13 mouse cellular contexts compared by ENCODE assay signal in genomic region chr1:89463138-89463537, GRCm38 (mm10). TPM values are rescaled to one million over a fixed set of nuclear protein-coding genes. Genes with fewer than 3 reads are reported as not detected.
A peak's percentile ranks its signal among the peaks of the same experiment; 100 is the strongest.
DNase-seq lines count a peak whose midpoint lies in the region; ATAC-seq lines count a peak whose summit lies in the region.
"Had no signal": no experiment of that assay in that cellular context is flagged by ENCODE, and none has a peak within 500 bp of the region (broad histone marks: within the 10 kb centered on the region; RNA-seq: fewer than 3 reads in every experiment).

No protein-coding gene starts in this region.

- no peak overlapping the region for H3K9ac ChIP-seq in intestine, embryonic 14.5 days (ENCODE audit: low read length)
- H3K9ac ChIP-seq in intestine, embryonic 16.5 days (ENCODE audit: low read depth, low read length): no peak overlapping the region
- peak overlapping the region; percentile 39 for H3K9ac ChIP-seq in heart, embryonic 14.5 days (ENCODE audit: low read length)
- H3K9ac ChIP-seq in neural tube, embryonic 15.5 days (replicated peaks): no peak overlapping the region
- H3K9ac ChIP-seq: neural tube, embryonic 12.5 days had no signal

- no peaks in the 10 kb centered on the region for H3K36me3 ChIP-seq in intestine, embryonic 14.5 days (ENCODE audit: control insufficient read depth, insufficient read depth, low read length)
- peaks cover 4% of the 10 kb centered on the region; the same call in 1 of the 2 replicates for H3K36me3 ChIP-seq in intestine, embryonic 16.5 days (ENCODE audit: control insufficient read depth, insufficient read depth, low read length)
- no peaks in the 10 kb centered on the region for H3K36me3 ChIP-seq in heart, embryonic 14.5 days (ENCODE audit: control insufficient read depth, insufficient read depth, low read length)
- 0 out of 2 replicates have a peak, but pooled peaks cover 2% of the 10 kb centered on the region for H3K36me3 ChIP-seq in neural tube, embryonic 15.5 days

- peak overlapping the region; percentile 22; the same call in 1 of the 2 replicates for H3K4me2 ChIP-seq in intestine, embryonic 14.5 days (ENCODE audit: low read length)
- no peak overlapping the region for H3K4me2 ChIP-seq in intestine, embryonic 16.5 days (ENCODE audit: low read depth, low read length)
- peak overlapping the region; percentile 45 for H3K4me2 ChIP-seq in heart, embryonic 14.5 days (ENCODE audit: low read length)
- no peak overlapping the region for H3K4me2 ChIP-seq in neural tube, embryonic 15.5 days
- H3K4me2 ChIP-seq: liver, embryonic 11.5 days; neural tube, embryonic 12.5 days had no signal

- no peaks in the 10 kb centered on the region for H3K27me3 ChIP-seq in intestine, embryonic 14.5 days (replicated peaks; ENCODE audit: control insufficient read depth, insufficient read depth, low read length)
- H3K27me3 ChIP-seq in intestine, embryonic 16.5 days (replicated peaks; ENCODE audit: control insufficient read depth, insufficient read depth, low read length): no peaks in the 10 kb centered on the region
- no peaks in the 10 kb centered on the region for H3K27me3 ChIP-seq in heart, embryonic 14.5 days (ENCODE audit: control insufficient read depth, insufficient read depth, low read length)
- no peaks in the 10 kb centered on the region for H3K27me3 ChIP-seq in neural tube, embryonic 15.5 days (replicated peaks)
- H3K27me3 ChIP-seq: neural tube, embryonic 12.5 days had no signal

- no peak overlapping the region for H3K27ac ChIP-seq in intestine, embryonic 14.5 days (ENCODE audit: low read depth)
- H3K27ac ChIP-seq in intestine, embryonic 16.5 days (ENCODE audit: low read length): no peak overlapping the region
- H3K27ac ChIP-seq in heart, embryonic 14.5 days (replicated peaks in 1 of 2; ENCODE audit: control insufficient read depth in 1 of 2, insufficient read depth in 1 of 2, low read depth in 2 of 2, low read length in 2 of 2): peak overlapping the region; percentile 32 to 58; a peak in 3 of 4 replicates
- no peak overlapping the region for H3K27ac ChIP-seq in neural tube, embryonic 15.5 days (replicated peaks)
- H3K27ac ChIP-seq: neural tube, embryonic 12.5 days had no signal

- H3K9me3 ChIP-seq in intestine, embryonic 14.5 days (ENCODE audit: control insufficient read depth, low read length): peaks cover 6% of the 10 kb centered on the region; the same call in 1 of the 2 replicates
- H3K9me3 ChIP-seq in intestine, embryonic 16.5 days (ENCODE audit: control insufficient read depth, low read length): no peaks in the 10 kb centered on the region
- H3K9me3 ChIP-seq in heart, embryonic 14.5 days (ENCODE audit: control insufficient read depth, low read length): peaks cover 11% of the 10 kb centered on the region; the same call in 1 of the 2 replicates
- H3K9me3 ChIP-seq in neural tube, embryonic 15.5 days (replicated peaks): 0 out of 2 replicates have a peak, but pooled peaks cover 4% of the 10 kb centered on the region

- WGBS in intestine, embryonic 14.5 days: 24% methylated on average over 8 of the region's 8 CpGs
- WGBS in intestine, embryonic 16.5 days: 30% methylated on average over 8 of the region's 8 CpGs
- WGBS in heart, embryonic 14.5 days: 6% methylated on average over 8 of the region's 8 CpGs
- 59% methylated on average over 8 of the region's 8 CpGs for WGBS in neural tube, embryonic 15.5 days

- ATAC-seq in intestine, embryonic 14.5 days (replicated peaks; ENCODE audit: low FRiP score, low TSS enrichment, low read depth): no peak
- no peak for ATAC-seq in intestine, embryonic 16.5 days
- ATAC-seq in heart, embryonic 14.5 days (ENCODE audit: insufficient number of reproducible peaks, insufficient read depth, low FRiP score, low read depth): no peak
- ATAC-seq in neural tube, embryonic 15.5 days (ENCODE audit: low FRiP score): no peak

- no peak for DNase-seq in intestine, embryonic 14.5 days (ENCODE audit: low spot score)
- DNase-seq in adrenal gland, adult 8-10 months: peak; percentile 54
- DNase-seq in lung, postnatal 25 days (ENCODE audit: low spot score): peak; percentile 62
- DNase-seq in liver: no peak
- DNase-seq in layer of hippocampus, postnatal 10 days (ENCODE audit: low spot score in 2 of 2): no peak
- DNase-seq: cerebellum, postnatal 14 days; spleen, adult 18-20 months had no signal

- peaks cover 53% of the 10 kb centered on the region for H3K4me1 ChIP-seq in intestine, embryonic 14.5 days (replicated peaks; ENCODE audit: control insufficient read depth, insufficient read depth, low read length)
- peaks cover 45% of the 10 kb centered on the region for H3K4me1 ChIP-seq in intestine, embryonic 16.5 days (ENCODE audit: control insufficient read depth, insufficient read depth, low read length)
- peaks cover 37 to 53% of the 10 kb centered on the region in 2 experiments for H3K4me1 ChIP-seq in heart, embryonic 14.5 days (ENCODE audit: control insufficient read depth in 2 of 2, insufficient read depth in 2 of 2, low read length in 2 of 2)
- peaks cover 53% of the 10 kb centered on the region for H3K4me1 ChIP-seq in neural tube, embryonic 15.5 days

- no peak overlapping the region for H3K4me3 ChIP-seq in intestine, embryonic 14.5 days (ENCODE audit: low read depth, low read length)
- no peak overlapping the region for H3K4me3 ChIP-seq in intestine, embryonic 16.5 days (ENCODE audit: low read length)
- H3K4me3 ChIP-seq in heart, embryonic 14.5 days (ENCODE audit: control insufficient read depth in 1 of 2, insufficient read depth in 1 of 2, low read depth in 1 of 2, low read length in 2 of 2): no peak overlapping the region; a peak in 1 of 4 replicates
- no peak overlapping the region for H3K4me3 ChIP-seq in neural tube, embryonic 15.5 days (replicated peaks)
- H3K4me3 ChIP-seq: neural tube, embryonic 12.5 days had no signal

RNA-seq across cellular contexts. Expression of gene Agap1, which starts 8.5 kb away (rescaled TPM):
- 16.6 and 17.9 TPM in 2 replicates for polyA plus RNA-seq in intestine, embryonic 14.5 days (2014; fragmentation: Nextera tagmentation; extraction: Ambion mirVana)
- 4.8 and 5.5 TPM in 2 replicates for polyA plus RNA-seq in intestine, embryonic 16.5 days (2015; fragmentation: Nextera tagmentation; extraction: Ambion mirVana)
- 100 to 1,000 TPM in 1 of 4 experiments, 10 to 100 TPM in 3; 51.4 to 101 (median 75.3) TPM for total RNA-seq in adrenal gland, adult 8-10 months (2022)
- 13.4 and 17.0 TPM in 2 replicates for polyA plus RNA-seq in heart, embryonic 14.5 days (2014; fragmentation: Nextera tagmentation; extraction: Ambion mirVana)
- 35.1 and 42.6 TPM in 2 replicates for polyA plus RNA-seq in neural tube, embryonic 15.5 days (2015; fragmentation: Nextera tagmentation; extraction: Ambion mirVana)
- total RNA-seq in layer of hippocampus, postnatal 10 days (2021): 100 to 1,000 TPM; 313 to 315 TPM
- total RNA-seq: MEL had no signal

Comparison
In these comparisons a context has a peak if more than half of its experiments do, and no peak if none do; other contexts are left out.
1. H3K4me2 ChIP-seq: peak in intestine, embryonic 14.5 days (single experiment) and heart, embryonic 14.5 days (single experiment); none in intestine, embryonic 16.5 days (single experiment) and neural tube, embryonic 15.5 days (single experiment).
2. DNase-seq: peak in adrenal gland, adult 8-10 months (single experiment) and lung, postnatal 25 days (single experiment); none in intestine, embryonic 14.5 days (single experiment), liver (single experiment) and layer of hippocampus, postnatal 10 days (0 of 2).
3. H3K27ac ChIP-seq: peak in heart, embryonic 14.5 days (2 of 2); none in intestine, embryonic 14.5 days (single experiment), intestine, embryonic 16.5 days (single experiment) and neural tube, embryonic 15.5 days (single experiment).